Mouse (Mus musculus) liver, embryonic 13.5 days (tissue): Measurements from ENCODE around the gene St14. TPM values are rescaled to one million over a fixed set of nuclear protein-coding genes. Genes with fewer than 3 reads are reported as not detected.
"Not testable (repeated sequence)": the region's sequence is repeated elsewhere in the genome, so short reads cannot be mapped to it uniquely, and the experiment has no call there.

Experiments used
- ATAC-seq: fragments of 200-750 bp; cut with Nextera tagmentation; 2 replicates; pipeline ENCODE4 v1.8.0; 2017; ENCODE audit warnings: low read depth, mild to moderate bottlenecking, moderate number of reproducible peaks, moderate library complexity
- DNase-seq: peaks from one replicate; pipeline ENCODE4 v3.0.0; 2022
- H3K27ac ChIP-seq: fragments of 300-500 bp; sonication (generic); 2 replicates; pipeline ENCODE4 v1.5.1; 2015; ENCODE audit warnings: moderate library complexity, mild to moderate bottlenecking, inconsistent platforms
- H3K27me3 ChIP-seq: fragments of 300-500 bp; sonication (generic); 2 replicates; pipeline ENCODE4 v1.6.1; 2015; ENCODE audit warnings: mild to moderate bottlenecking, inconsistent platforms
- H3K36me3 ChIP-seq: fragments of 300-500 bp; sonication (generic); 2 replicates; pipeline ENCODE4 v1.6.1; 2015; ENCODE audit warnings: mild to moderate bottlenecking, inconsistent platforms
- H3K4me1 ChIP-seq: fragments of 300-500 bp; sonication (generic); replicated peaks from 2 replicates; pipeline ENCODE4 v1.6.1; 2015; ENCODE audit warnings: inconsistent platforms
- H3K4me2 ChIP-seq: fragments of 300-500 bp; sonication (generic); 2 replicates; pipeline ENCODE4 v1.6.1; 2015; ENCODE audit warnings: inconsistent platforms, mild to moderate bottlenecking, moderate library complexity
- H3K4me3 ChIP-seq: fragments of 300-500 bp; sonication (generic); replicated peaks from 2 replicates; pipeline ENCODE4 v1.5.1; 2015; ENCODE audit warnings: mild to moderate bottlenecking, inconsistent platforms
- H3K9ac ChIP-seq: fragments of 300-500 bp; sonication (generic); 2 replicates; pipeline ENCODE4 v1.6.1; 2015; ENCODE audit warnings: mild to moderate bottlenecking, inconsistent platforms
- H3K9me3 ChIP-seq: fragments of 300-500 bp; sonication (generic); replicated peaks from 2 replicates; pipeline ENCODE4 v1.6.1; 2016; ENCODE audit warnings: inconsistent platforms
- WGBS: fragments of 180-500 bp; shearing (Covaris S2); methylation state at CpG from one replicate; pipeline ENCODE4 v1.1.7; 2015; ENCODE audit not compliant: insufficient replicate concordance; 5-methylcytosine and 5-hydroxymethylcytosine counted together
- polyA plus RNA-seq: library from polyadenylated mRNA; unstranded; fragments of >200 nt; fragmentation: Nextera tagmentation; extraction: Ambion mirVana; gene quantifications from 2 replicates; pipeline ENCODE4 v1.2.1, GENCODE M21; 2015

St14 gene
- 0.41 and 0.45 TPM in 2 replicates for polyA plus RNA-seq

DNA sequence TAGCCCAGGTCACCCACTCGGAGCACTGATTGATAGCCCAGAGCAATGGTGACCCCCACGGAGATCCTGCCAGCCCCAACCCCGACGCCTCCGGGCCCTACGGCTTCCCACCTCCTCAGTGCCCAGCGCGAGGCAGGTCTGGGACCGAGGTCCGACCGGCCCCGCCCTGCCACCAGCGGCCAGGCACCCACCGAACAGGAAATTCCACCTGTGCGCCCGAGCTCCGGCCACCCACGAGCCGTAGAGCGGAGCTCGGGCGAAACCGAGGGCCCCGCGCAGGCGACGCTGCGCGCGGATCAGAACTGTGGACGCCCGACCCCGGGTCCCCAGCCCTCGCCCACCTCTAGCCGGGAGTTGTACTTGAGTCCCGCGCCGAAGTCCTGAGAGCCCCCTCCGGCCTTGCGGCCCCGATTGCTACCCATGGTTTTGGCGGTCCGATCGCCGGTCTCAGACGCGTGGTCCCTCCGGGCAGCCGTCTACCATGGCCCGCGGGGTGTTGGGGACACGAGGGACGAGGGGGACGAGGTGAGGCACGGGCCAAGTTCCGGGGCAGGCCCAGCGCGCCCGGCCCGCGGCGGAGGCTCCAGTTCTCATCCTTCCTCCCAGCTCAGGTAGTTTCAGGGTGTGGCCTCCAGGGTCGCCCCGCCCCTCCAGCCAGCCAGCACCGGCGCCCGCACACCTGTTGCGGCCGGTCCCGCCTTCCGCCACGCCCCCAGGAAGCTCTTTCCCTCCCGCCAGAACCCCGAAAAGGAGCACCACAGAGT is at the start of gene St14:
Gene St14, minus strand, starts transcription at position 649 of the 764 bp plus-strand sequence.
- Histone ChIP-seq H3K27me3 (peaks cover 80% of the 10 kb centered on the region), H3K9ac (peak within 1 kb of the TSS; percentile 13; the same call in 1 of the 2 replicates), H3K4me1 (peaks cover 22% of the 10 kb centered on the region), H3K9me3 (no peaks in the 10 kb centered on the region), H3K36me3 (no peaks in the 10 kb centered on the region), H3K27ac (no peak within 1 kb of the TSS), H3K4me2 (peak within 1 kb of the TSS; percentile 69), H3K4me3 (peak within 1 kb of the TSS; percentile 51)
- DNase-seq: no peak
- 0 out of 2 replicates have a peak, but pooled peaks have one; percentile 29 for ATAC-seq
- WGBS: 2% methylated on average over 72 of the region's 74 CpGs

DNA sequence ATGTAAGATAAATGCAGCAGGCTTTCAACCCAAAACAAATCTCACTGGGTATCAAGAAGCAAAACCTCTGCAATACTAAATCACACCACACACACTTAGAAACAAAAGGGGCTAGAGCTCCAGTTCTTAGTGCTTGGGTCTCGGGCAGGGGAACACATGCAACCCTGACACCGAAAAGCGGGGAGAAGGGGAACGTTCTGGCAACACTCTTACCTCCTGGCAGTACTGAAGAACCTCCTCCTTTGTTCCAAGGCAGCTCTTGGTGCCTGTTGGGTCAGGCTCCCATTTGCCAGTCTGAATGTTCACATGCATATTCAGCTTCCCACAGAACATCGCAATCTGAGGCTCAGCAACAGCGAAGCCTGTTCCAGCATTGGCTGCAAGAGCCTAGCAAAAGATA is 46.0 kb upstream of the St14 start:
- H3K27me3 ChIP-seq: no peaks in the 10 kb centered on the region
- peaks cover 26% of the 10 kb centered on the region for H3K4me1 ChIP-seq
- DNase-seq: no peak
- H3K9me3 ChIP-seq: no peaks in the 10 kb centered on the region
- peaks cover 45% of the 10 kb centered on the region for H3K36me3 ChIP-seq
- no peak overlapping the region for H3K4me2 ChIP-seq
- no peak overlapping the region for H3K27ac ChIP-seq
- no peak overlapping the region for H3K9ac ChIP-seq
- no peak overlapping the region for H3K4me3 ChIP-seq
- ATAC-seq: no peak
- 94% methylated on average over 6 of the region's 6 CpGs for WGBS

DNA sequence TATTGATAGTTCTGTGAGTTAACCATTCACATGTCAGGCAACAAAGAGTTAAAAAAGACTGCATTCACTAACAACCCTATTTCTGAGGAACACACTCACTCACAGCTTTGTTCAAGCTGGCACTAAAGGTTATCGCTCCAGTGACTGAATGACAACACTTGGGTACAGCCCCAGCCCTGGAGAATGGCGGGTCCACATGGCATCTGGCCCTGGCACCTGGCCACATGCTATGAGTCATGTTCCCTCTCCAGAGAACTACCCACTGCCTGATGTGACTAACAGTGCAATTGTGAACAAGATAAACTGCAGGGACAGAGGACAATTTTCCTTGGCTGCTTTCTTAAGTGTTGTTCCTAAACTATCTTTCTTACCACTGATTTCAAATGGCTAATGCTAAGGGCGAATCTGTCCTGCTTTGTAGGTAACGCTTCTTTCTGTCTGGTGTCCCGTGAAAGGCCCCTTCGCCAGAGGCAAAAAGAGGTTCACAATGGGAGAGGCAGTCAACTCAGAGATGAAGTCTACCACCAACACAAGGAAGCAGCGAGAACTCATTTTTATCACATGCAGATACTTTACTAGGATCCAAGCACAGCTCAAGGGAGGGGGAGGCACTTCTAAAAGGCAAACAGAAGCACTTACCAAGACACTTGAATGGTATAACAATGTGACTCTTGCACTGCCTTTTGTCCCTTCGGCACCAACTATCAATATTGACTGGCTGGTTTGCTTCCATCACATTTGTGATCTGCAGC is 44.9 kb upstream of the St14 start:
- no peak overlapping the region for H3K27ac ChIP-seq
- H3K36me3 ChIP-seq: peaks cover 52% of the 10 kb centered on the region
- H3K4me2 ChIP-seq: no peak overlapping the region
- H3K27me3 ChIP-seq: no peaks in the 10 kb centered on the region
- H3K9ac ChIP-seq: no peak overlapping the region
- no peak for DNase-seq
- H3K9me3 ChIP-seq: no peaks in the 10 kb centered on the region
- WGBS: 84% methylated on average over 8 of the region's 8 CpGs
- no peak for ATAC-seq
- no peak overlapping the region for H3K4me3 ChIP-seq
- peaks cover 16% of the 10 kb centered on the region for H3K4me1 ChIP-seq

DNA sequence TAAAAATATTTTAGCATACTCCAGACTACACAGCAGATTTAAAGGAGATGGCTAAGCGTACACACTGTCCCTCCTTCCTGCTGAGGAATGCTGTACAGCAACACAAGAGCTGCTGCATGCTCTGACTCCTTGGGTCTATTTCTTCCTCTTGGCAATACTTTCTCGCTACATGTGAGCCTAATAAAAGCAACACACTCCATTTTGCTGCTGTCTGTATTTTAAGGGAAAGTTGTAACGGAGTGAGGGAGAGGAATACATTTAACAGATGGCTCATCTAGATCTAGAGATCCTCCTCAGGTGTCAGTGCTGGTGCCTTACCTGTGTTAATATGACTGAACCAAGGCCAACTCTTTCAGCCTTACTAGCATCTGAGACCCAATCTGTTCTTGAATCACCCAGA is 44.3 kb upstream of the St14 start:
- no peak for ATAC-seq
- WGBS: 80% methylated on average over 3 of the region's 3 CpGs

DNA sequence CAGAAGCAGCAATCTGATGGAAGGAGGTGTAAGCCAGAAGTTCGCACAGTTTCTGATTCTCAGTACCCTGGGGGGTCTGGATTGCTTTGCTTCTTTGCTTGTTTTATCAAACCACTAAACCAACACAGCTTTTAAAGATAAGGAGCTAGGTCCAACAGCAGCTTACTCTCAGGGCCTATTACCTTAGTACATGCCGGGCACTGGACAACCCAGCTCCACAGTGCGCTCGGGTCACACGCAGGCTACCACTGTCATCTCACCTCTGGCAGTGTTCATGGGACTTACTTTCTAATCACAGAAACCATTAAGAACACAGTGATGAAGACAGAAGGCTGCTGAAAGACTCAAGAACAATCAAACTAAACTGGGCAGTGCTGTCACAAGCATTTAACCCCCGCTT is 43.7 kb upstream of the St14 start:
- Histone ChIP-seq H3K4me2 (no peak overlapping the region), H3K9me3 (no peaks in the 10 kb centered on the region), H3K4me3 (no peak overlapping the region), H3K27me3 (no peaks in the 10 kb centered on the region), H3K27ac (no peak overlapping the region), H3K9ac (no peak overlapping the region), H3K36me3 (peaks cover 63% of the 10 kb centered on the region), H3K4me1 (peaks cover 10% of the 10 kb centered on the region)
- 73% methylated on average over 6 of the region's 6 CpGs for WGBS
- DNase-seq (no peak), ATAC-seq (no peak)

More for the DNA sequence above, 44.3 kb upstream of the St14 start:
- H3K9me3 ChIP-seq: no peaks in the 10 kb centered on the region
- peaks cover 58% of the 10 kb centered on the region for H3K36me3 ChIP-seq
- peaks cover 10% of the 10 kb centered on the region for H3K4me1 ChIP-seq
- no peak overlapping the region for H3K4me3 ChIP-seq
- H3K27me3 ChIP-seq: no peaks in the 10 kb centered on the region
- no peak overlapping the region for H3K4me2 ChIP-seq
- DNase-seq: no peak
- H3K27ac ChIP-seq: no peak overlapping the region
- no peak overlapping the region for H3K9ac ChIP-seq

DNA sequence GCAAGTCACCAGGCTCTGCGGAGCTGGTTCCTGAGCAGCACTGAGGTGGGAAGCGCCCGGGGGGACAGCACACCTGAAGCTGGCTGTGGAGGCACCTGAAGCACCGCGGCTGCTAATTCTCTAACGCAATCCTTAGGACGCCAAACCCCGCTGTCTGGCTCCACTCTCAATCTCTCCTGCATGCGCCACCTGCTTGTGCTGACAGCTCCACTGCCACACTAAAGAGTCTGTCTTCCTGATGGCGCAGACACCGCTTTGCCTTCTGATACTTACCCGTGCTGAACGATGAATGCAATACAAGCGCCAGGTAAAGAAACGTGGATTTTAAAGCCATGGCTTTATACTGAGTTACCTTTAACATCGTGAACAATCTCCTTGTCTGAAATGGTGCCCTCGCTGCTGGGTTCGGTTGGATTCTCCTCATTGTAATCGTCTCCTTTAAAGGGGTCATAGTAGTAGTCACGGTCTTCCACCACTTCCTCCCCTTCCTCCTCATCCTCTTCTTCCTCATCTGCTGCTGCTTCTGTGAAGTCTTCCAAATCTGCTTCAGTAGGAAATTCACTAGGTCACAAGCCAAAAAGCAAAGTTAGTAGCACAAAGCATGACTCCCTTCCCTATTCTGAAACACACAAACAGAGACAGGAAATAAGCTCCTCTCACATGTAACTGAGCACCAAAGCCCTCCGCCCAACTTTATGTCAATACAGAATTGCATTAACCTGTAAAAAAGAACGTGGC is 36.9 kb upstream of the St14 start:
- Histone ChIP-seq H3K4me1 (no peaks in the 10 kb centered on the region), H3K36me3 (peaks cover 80% of the 10 kb centered on the region), H3K27ac (no peak overlapping the region), H3K4me2 (no peak overlapping the region), H3K4me3 (no peak overlapping the region), H3K9me3 (no peaks in the 10 kb centered on the region), H3K27me3 (no peaks in the 10 kb centered on the region), H3K9ac (no peak overlapping the region)
- no peak for DNase-seq
- no peak for ATAC-seq
- WGBS: 90% methylated on average over 22 of the region's 22 CpGs

DNA sequence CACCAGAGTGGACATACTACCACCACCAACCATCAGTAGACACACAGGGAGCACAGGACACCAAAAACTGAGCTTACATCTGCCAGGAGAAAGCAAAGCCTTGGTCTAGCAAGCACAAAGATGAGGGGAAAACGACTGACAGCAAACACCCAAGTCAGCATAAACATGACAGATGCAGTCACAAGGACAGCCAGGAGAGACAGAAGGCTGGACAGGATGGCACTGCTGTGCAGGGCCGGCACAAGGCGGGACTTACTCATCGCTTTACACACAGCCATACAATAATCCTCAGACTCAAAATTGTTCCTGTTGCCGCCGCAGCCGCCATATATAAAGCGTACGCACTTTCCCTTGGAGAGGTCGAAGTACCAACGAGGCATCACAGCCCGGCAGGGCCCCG is 35.7 kb upstream of the St14 start:
- no peak overlapping the region for H3K4me2 ChIP-seq
- H3K9ac ChIP-seq: no peak overlapping the region
- no peaks in the 10 kb centered on the region for H3K27me3 ChIP-seq
- peaks cover 88% of the 10 kb centered on the region for H3K36me3 ChIP-seq
- no peak for ATAC-seq
- no peak for DNase-seq
- WGBS: 91% methylated on average over 13 of the region's 13 CpGs
- H3K4me1 ChIP-seq: no peaks in the 10 kb centered on the region
- H3K27ac ChIP-seq: no peak overlapping the region
- H3K4me3 ChIP-seq: no peak overlapping the region
- H3K9me3 ChIP-seq: no peaks in the 10 kb centered on the region

DNA sequence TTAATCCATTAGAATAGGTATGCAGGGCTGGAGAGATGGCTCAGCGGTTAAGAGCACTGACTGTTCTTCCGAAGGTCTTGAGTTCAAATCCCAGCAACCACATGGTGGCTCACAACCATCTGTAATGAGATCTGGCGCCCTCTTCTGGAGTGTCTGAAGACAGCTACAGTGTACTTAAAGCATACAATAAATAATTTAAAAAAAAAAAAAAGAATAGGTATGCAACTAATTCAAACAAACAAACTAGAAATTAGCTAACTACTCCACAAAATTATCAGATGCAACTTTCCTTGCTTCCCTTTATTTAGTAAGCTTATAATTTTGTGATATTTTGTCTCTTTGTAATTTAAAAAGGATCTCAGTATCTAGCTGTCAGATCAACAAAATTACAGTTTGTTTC is 33.9 kb upstream of the St14 start:
- H3K36me3 ChIP-seq: peaks cover 90% of the 10 kb centered on the region
- H3K27me3 ChIP-seq, H3K9ac ChIP-seq, H3K9me3 ChIP-seq, DNase-seq, ATAC-seq, H3K4me2 ChIP-seq, H3K4me1 ChIP-seq, H3K4me3 ChIP-seq, H3K27ac ChIP-seq: not testable (repeated sequence)
- WGBS: 79% methylated on average over 3 of the region's 3 CpGs

DNA sequence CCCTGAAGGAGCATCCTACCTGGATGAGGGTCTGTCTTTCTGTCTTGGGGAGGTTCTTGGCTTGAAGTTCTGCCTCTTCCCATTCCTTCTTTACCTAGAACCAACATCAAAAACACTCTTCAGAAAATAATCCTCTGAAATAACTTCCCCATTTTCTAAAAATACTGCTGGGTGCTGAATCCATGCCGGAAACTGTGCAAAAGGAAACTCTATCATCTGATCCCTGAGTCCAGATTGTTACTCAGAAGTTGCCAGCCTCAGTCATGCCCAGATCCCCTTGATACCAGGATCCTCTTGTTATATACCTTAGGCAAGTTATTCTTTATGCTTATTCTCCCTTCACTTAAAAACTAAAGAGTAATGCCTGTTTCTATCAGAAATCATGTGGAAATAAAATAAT is 31.7 kb upstream of the St14 start:
- DNase-seq: no peak
- H3K4me2 ChIP-seq: no peak overlapping the region
- H3K9ac ChIP-seq: no peak overlapping the region
- 28% methylated on average over 1 of the region's 1 CpGs for WGBS
- no peak for ATAC-seq
- no peaks in the 10 kb centered on the region for H3K27me3 ChIP-seq
- no peak overlapping the region for H3K4me3 ChIP-seq
- peaks cover 94% of the 10 kb centered on the region for H3K36me3 ChIP-seq
- H3K9me3 ChIP-seq: no peaks in the 10 kb centered on the region
- no peaks in the 10 kb centered on the region for H3K4me1 ChIP-seq
- H3K27ac ChIP-seq: no peak overlapping the region

DNA sequence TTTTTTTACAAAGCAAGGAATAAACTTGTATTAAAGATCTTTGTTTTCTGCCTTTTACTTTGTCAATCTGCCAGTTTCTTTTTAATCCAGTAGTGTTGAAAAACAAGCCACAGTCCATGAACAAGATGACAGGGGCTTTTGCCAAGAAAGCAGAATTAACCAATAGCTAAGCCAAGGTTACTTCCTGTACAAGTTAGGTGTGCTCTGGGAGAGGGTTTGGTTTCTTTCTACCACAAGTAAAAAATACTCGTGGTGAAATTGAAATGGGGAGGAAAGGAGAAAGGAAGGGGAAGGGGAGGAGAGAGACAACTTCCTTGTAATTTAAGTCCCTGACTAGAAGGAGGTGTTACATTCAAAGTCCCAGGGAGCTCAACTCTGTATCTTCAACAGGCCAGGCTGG is 31.3 kb upstream of the St14 start:
- no peaks in the 10 kb centered on the region for H3K27me3 ChIP-seq

DNA sequence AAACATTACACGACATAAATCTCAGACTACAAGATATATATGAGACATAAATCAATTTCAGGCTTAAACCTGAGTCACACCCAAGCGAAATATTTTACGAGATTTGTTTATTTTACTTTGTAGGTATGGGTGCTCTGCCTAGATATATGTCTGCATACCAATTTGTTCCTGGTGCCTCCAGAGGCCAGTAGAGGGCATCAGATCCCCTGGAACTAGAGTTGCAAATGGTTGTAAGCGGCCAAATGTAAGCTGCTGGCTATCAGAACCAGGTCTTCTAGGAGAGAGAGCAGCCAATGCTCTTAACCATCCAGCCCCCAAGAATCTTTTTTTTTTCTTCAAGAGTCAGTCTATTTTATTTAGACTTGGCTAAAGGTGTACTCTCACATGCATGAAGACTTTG is 28.3 kb upstream of the St14 start:
- no peak overlapping the region for H3K4me3 ChIP-seq
- no peaks in the 10 kb centered on the region for H3K4me1 ChIP-seq
- no peak overlapping the region for H3K27ac ChIP-seq
- WGBS: 77% methylated on average over 4 of the region's 4 CpGs
- H3K9ac ChIP-seq: no peak overlapping the region
- no peak overlapping the region for H3K4me2 ChIP-seq
- no peaks in the 10 kb centered on the region for H3K9me3 ChIP-seq
- H3K27me3 ChIP-seq: no peaks in the 10 kb centered on the region
- DNase-seq: no peak
- peaks cover 97% of the 10 kb centered on the region for H3K36me3 ChIP-seq
- ATAC-seq: no peak

More for the DNA sequence above, 31.3 kb upstream of the St14 start:
- H3K36me3 ChIP-seq: peaks cover 94% of the 10 kb centered on the region
- ATAC-seq: no peak
- H3K27ac ChIP-seq: no peak overlapping the region
- H3K9ac ChIP-seq: no peak overlapping the region
- no peak for DNase-seq
- H3K4me2 ChIP-seq: no peak overlapping the region
- H3K4me3 ChIP-seq: no peak overlapping the region
- no peaks in the 10 kb centered on the region for H3K9me3 ChIP-seq
- 21% methylated on average over 1 of the region's 1 CpGs for WGBS
- H3K4me1 ChIP-seq: no peaks in the 10 kb centered on the region
